Mouse (Mus musculus) kidney, postnatal 0 days (tissue): ENCODE data around the gene Pax8. TPM values are rescaled to one million over a fixed set of nuclear protein-coding genes. Genes with fewer than 3 reads are reported as not detected.

Experiments used
- ATAC-seq: fragments of 200-750 bp; cut with Nextera tagmentation; replicated peaks from 2 replicates; pipeline ENCODE4 v1.8.0; 2017; ENCODE audit warnings: low read depth, moderate number of reproducible peaks, moderate TSS enrichment, moderate library complexity; ENCODE audit not compliant: low FRiP score
- DNase-seq: peaks from one replicate; pipeline ENCODE4 v3.0.0-alpha.2; 2016; ENCODE audit warnings: low spot score
- H3K27ac ChIP-seq: fragments of 300-500 bp; sonication (generic); 2 replicates; pipeline ENCODE4 v1.5.1; 2014; ENCODE audit warnings: mild to moderate bottlenecking
- H3K27me3 ChIP-seq: fragments of 300-500 bp; sonication (generic); 2 replicates; pipeline ENCODE4 v1.6.1; 2014; ENCODE audit warnings: low read length, mixed read lengths; ENCODE audit not compliant: insufficient read depth
- H3K36me3 ChIP-seq: fragments of 300-500 bp; sonication (generic); 2 replicates; pipeline ENCODE4 v1.6.1; 2014; ENCODE audit warnings: low read length, mixed read lengths; ENCODE audit not compliant: insufficient read depth
- H3K4me1 ChIP-seq: fragments of 300-500 bp; sonication (generic); replicated peaks from 2 replicates; pipeline ENCODE4 v1.6.1; 2014; ENCODE audit warnings: antibody characterized with exemption, low read length, mixed read lengths; ENCODE audit not compliant: insufficient read depth
- H3K4me2 ChIP-seq: fragments of 300-500 bp; sonication (generic); 2 replicates; pipeline ENCODE4 v1.6.1; 2014; ENCODE audit warnings: mild to moderate bottlenecking, low read length, moderate library complexity, mixed read lengths
- H3K4me3 ChIP-seq: fragments of 300-500 bp; sonication (generic); replicated peaks from 2 replicates; pipeline ENCODE4 v1.5.1; 2014; ENCODE audit warnings: low read depth, low read length
- H3K9ac ChIP-seq: fragments of 300-500 bp; sonication (generic); 2 replicates; pipeline ENCODE4 v1.6.1; 2014; ENCODE audit warnings: low read depth, low read length
- H3K9me3 ChIP-seq: fragments of 300-500 bp; sonication (generic); replicated peaks from 2 replicates; pipeline ENCODE4 v1.6.1; 2016; ENCODE audit warnings: low read length, inconsistent platforms, mixed read lengths
- CTCF ChIP-seq: IDR thresholded peaks from 2 replicates; pipeline ENCODE4 v1.5.1; 2016; ENCODE audit warnings: antibody characterized with exemption, low read depth, mild to moderate bottlenecking, moderate library complexity
- WGBS: fragments of 180-500 bp; shearing (Covaris S2); extraction: QIAGEN DNeasy Blood & Tissue Kit; methylation state at CpG from one replicate; pipeline ENCODE4 v1.1.7; 2014; 5-methylcytosine and 5-hydroxymethylcytosine counted together
- polyA plus RNA-seq: library from polyadenylated mRNA; unstranded; fragments of >200 nt; fragmentation: Nextera tagmentation; extraction: Ambion mirVana; gene quantifications from 2 replicates; pipeline ENCODE4 v1.2.1, GENCODE M21; 2015

Gene Pax8
- polyA plus RNA-seq, 1 experiment from 2014 or later = 116 TPM

DNA sequence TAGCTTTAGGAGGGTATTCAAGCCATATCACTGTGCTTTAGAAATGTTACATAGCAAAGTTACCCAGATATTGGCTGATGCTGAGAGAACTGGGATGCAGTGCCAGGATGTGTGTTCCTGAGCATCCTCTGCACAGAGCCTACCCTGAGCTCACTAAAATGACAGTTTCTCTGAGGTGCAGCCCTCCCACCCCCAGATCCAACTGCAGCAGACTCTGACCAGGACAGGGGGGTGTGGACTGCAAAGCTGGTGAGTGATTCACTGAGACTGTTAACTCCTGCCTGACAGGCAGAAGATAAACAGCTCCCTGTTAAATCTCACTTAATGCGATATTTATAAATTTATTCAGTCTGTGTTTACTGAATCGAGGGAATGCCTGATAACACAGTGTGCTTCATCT, 25.5 kb upstream of the Pax8 start:
- Histone ChIP-seq H3K9ac (no peak overlapping the region), H3K27ac (no peak overlapping the region), H3K4me3 (no peak overlapping the region), H3K36me3 (no peaks in the 10 kb centered on the region), H3K9me3 (no peaks in the 10 kb centered on the region), H3K4me2 (no peak overlapping the region), H3K27me3 (no peaks in the 10 kb centered on the region), H3K4me1 (peaks cover 34% of the 10 kb centered on the region)
- no peak for TF ChIP-seq CTCF
- ATAC-seq (no peak), DNase-seq (peak; percentile 39)
- WGBS = 28% methylated on average over 2 of the region's 2 CpGs

DNA sequence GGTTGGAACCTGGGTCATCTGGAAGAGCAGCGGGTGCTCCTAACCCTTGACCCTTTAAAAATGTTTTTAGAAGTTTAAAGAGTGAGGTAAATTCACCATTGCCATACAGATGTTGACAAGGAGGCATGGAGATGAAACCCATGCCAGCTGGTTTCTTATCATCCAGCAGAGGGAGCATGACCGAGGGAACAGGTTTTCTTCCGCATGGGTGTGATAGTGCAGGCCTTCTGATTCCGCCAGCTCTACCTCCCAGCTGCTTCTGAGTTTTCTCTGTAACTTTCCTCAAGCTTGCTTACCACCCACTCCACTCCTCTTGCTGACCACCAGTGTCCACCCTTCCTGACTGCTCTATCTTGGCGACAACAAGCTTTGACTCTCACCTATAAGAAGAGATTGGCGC, 15.2 kb upstream of the Pax8 start:
- H3K4me1 ChIP-seq = no peaks in the 10 kb centered on the region
- no peak overlapping the region for H3K9ac ChIP-seq
- peak; percentile 80 for TF ChIP-seq CTCF
- no peaks in the 10 kb centered on the region for H3K27me3 ChIP-seq
- no peaks in the 10 kb centered on the region for H3K9me3 ChIP-seq
- no peak overlapping the region for H3K4me3 ChIP-seq
- WGBS = 33% methylated on average over 6 of the region's 6 CpGs
- no peaks in the 10 kb centered on the region for H3K36me3 ChIP-seq
- peak; percentile 29; the same call in 1 of the 2 replicates for ATAC-seq
- peak; percentile 76 for DNase-seq
- H3K27ac ChIP-seq = no peak overlapping the region
- H3K4me2 ChIP-seq = no peak overlapping the region

GRCm38 (mm10) chr2:24488660-24489059, 13.3 kb upstream of the Pax8 start:
- no peak for DNase-seq
- no peak overlapping the region for H3K4me3 ChIP-seq
- H3K4me1 ChIP-seq = no peaks in the 10 kb centered on the region
- no peak overlapping the region for H3K27ac ChIP-seq
- no peak for TF ChIP-seq CTCF
- H3K36me3 ChIP-seq = no peaks in the 10 kb centered on the region
- no peak for ATAC-seq
- H3K9me3 ChIP-seq = no peaks in the 10 kb centered on the region
- H3K4me2 ChIP-seq = no peak overlapping the region
- no peaks in the 10 kb centered on the region for H3K27me3 ChIP-seq
- WGBS = 63% methylated on average over 3 of the region's 3 CpGs
- H3K9ac ChIP-seq = no peak overlapping the region

DNA sequence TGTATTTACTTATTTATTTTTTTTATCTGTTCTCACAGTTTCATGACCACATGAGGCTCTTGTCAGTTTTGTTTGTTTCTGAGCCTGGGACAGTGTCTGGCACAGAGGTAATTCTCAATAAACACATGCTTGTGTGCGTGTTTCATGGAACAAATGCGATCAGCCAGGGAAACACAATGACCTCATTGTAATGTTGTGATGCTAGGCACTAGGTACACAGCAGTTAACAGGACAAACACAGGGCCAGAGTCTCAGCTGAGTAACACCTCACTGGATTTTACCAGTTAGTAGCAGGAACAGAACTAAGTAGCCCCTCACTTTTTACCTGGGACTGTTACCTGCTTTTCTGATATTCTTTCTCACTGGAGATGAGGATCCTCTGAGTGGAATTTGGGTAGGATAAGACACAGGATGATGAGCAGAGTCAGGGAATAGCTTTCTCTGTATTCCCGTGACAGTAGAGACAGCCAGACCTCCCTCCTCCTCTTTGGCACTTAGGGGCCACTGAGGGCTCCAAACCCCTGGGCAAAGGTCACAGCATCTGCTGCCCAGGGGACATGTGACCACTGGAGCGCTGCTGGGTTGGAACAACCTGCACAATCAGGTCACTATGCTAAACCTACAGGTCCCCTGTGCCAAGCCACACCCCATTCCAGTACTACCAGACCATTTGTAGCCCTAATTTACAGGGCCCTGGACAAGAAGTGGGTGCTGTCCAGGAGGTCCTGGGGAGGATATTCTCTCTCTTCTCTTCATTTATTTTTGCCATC, 11.8 kb upstream of the Pax8 start:
- H3K4me3 ChIP-seq = no peak overlapping the region
- no peaks in the 10 kb centered on the region for H3K27me3 ChIP-seq
- H3K9me3 ChIP-seq = no peaks in the 10 kb centered on the region
- no peak for TF ChIP-seq CTCF
- no peak overlapping the region for H3K9ac ChIP-seq
- ATAC-seq = no peak; the same call in 1 of the 2 replicates
- no peaks in the 10 kb centered on the region for H3K4me1 ChIP-seq
- H3K4me2 ChIP-seq = no peak overlapping the region
- no peak overlapping the region for H3K27ac ChIP-seq
- H3K36me3 ChIP-seq = no peaks in the 10 kb centered on the region
- 70% methylated on average over 4 of the region's 4 CpGs for WGBS
- DNase-seq = no peak

DNA sequence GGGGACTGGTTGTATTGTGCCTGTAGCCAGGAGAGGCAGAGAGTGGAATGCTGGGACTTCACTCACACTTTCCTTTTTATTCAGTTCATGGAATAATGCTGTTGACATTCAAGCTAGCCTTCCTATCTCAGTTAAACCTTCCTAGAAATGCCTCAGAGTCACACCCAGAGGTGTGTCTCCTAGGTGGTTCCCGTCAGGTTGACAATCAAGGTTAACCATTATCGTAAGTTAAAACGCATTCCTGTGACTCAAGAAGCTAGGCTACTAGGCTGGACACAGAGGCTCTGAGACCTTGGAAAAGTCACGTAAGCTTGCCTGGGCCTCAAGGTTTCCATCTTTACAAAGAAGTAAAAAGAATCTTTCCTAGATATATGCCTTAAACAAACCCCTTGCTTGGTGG, 10.0 kb upstream of the Pax8 start:
- no peak for ATAC-seq
- 73% methylated on average over 4 of the region's 4 CpGs for WGBS
- no peaks in the 10 kb centered on the region for H3K27me3 ChIP-seq
- no peaks in the 10 kb centered on the region for H3K36me3 ChIP-seq
- no peak for TF ChIP-seq CTCF
- no peak overlapping the region for H3K9ac ChIP-seq
- H3K4me2 ChIP-seq = no peak overlapping the region
- H3K4me1 ChIP-seq = no peaks in the 10 kb centered on the region
- H3K4me3 ChIP-seq = no peak overlapping the region
- no peaks in the 10 kb centered on the region for H3K9me3 ChIP-seq
- no peak overlapping the region for H3K27ac ChIP-seq
- no peak for DNase-seq

GRCm38 (mm10) chr2:24479906-24480305, 4.5 kb upstream of the Pax8 start:
- H3K27ac ChIP-seq = peak overlapping the region; percentile 87
- 30% methylated on average over 2 of the region's 2 CpGs for WGBS
- TF ChIP-seq CTCF = no peak
- no peak overlapping the region for H3K9ac ChIP-seq
- no peak overlapping the region for H3K4me3 ChIP-seq
- no peaks in the 10 kb centered on the region for H3K9me3 ChIP-seq
- peak; percentile 19; the same call in 1 of the 2 replicates for ATAC-seq
- H3K36me3 ChIP-seq = no peaks in the 10 kb centered on the region
- no peak overlapping the region for H3K4me2 ChIP-seq
- H3K27me3 ChIP-seq = 0 out of 2 replicates have a peak, but pooled peaks cover 6% of the 10 kb centered on the region
- H3K4me1 ChIP-seq = peaks cover 12% of the 10 kb centered on the region
- DNase-seq = no peak
